Mouse (Mus musculus): ENCODE measurements around the gene Hcn3. TPM values are rescaled to one million over a fixed set of nuclear protein-coding genes. Genes with fewer than 3 reads are reported as not detected.
A peak's percentile ranks its signal among the peaks of the same experiment; 100 is the strongest.

Hcn3 gene
- total RNA-seq, 2 experiments from 2014 or later: 10.2 to 13.3 TPM

- no peak for TF ChIP-seq CTCF (conservative IDR thresholded peaks at IDR 0.05)
- no peak for DNase-seq (ENCODE audit: low spot score in 2 of 2)
- Histone ChIP-seq H3K27ac (no peak overlapping the region), H3K4me3 (no peak overlapping the region)
Observed at GRCm38 (mm10) chr3:89125981-89126380, 34.0 kb downstream of the Hcn3 start.

- DNase-seq (ENCODE audit: low spot score in 2 of 2): no peak
- Histone ChIP-seq H3K4me3 (no peak overlapping the region), H3K27ac (no peak overlapping the region)
- TF ChIP-seq CTCF (conservative IDR thresholded peaks at IDR 0.05): no peak
Observed at GRCm38 (mm10) chr3:89124241-89124640, 35.8 kb downstream of the Hcn3 start.

GRCm38 (mm10) chr3:89123313-89123712 lies 36.7 kb downstream of the Hcn3 start:
- Histone ChIP-seq H3K27ac (no peak overlapping the region), H3K4me3 (no peak overlapping the region)
- TF ChIP-seq CTCF (conservative IDR thresholded peaks at IDR 0.05): no peak
- DNase-seq (ENCODE audit: low spot score in 2 of 2): no peak

GRCm38 (mm10) chr3:89115522-89115921 lies 44.5 kb downstream of the Hcn3 start:
- TF ChIP-seq CTCF (conservative IDR thresholded peaks at IDR 0.05): peak; percentile 74
- no peak overlapping the region for H3K27ac ChIP-seq
- no peak for DNase-seq (ENCODE audit: low spot score in 2 of 2)
- no peak overlapping the region for H3K4me3 ChIP-seq

GRCm38 (mm10) chr3:89113058-89113457 lies 46.9 kb downstream of the Hcn3 start:
- Histone ChIP-seq H3K4me3 (no peak overlapping the region), H3K27ac (no peak overlapping the region)
- no peak for TF ChIP-seq CTCF (conservative IDR thresholded peaks at IDR 0.05)
- DNase-seq (ENCODE audit: low spot score in 2 of 2): no peak

- Histone ChIP-seq H3K27ac (no peak overlapping the region), H3K4me3 (no peak overlapping the region)
- DNase-seq (ENCODE audit: low spot score in 2 of 2): no peak
- no peak for TF ChIP-seq CTCF (conservative IDR thresholded peaks at IDR 0.05)
Observed at GRCm38 (mm10) chr3:89108146-89108545, 51.9 kb downstream of the Hcn3 start.

GRCm38 (mm10) chr3:89107545-89107944 lies 52.5 kb downstream of the Hcn3 start:
- no peak for DNase-seq (ENCODE audit: low spot score in 2 of 2)
- TF ChIP-seq CTCF (conservative IDR thresholded peaks at IDR 0.05): no peak
- Histone ChIP-seq H3K4me3 (no peak overlapping the region), H3K27ac (no peak overlapping the region)

- no peak for TF ChIP-seq CTCF (conservative IDR thresholded peaks at IDR 0.05)
- no peak overlapping the region for H3K4me3 ChIP-seq
- no peak overlapping the region for H3K27ac ChIP-seq
- DNase-seq (ENCODE audit: low spot score in 2 of 2): no peak
Observed at GRCm38 (mm10) chr3:89106881-89107280, 53.1 kb downstream of the Hcn3 start.

- Histone ChIP-seq H3K27ac (no peak overlapping the region), H3K4me3 (no peak overlapping the region)
- no peak for TF ChIP-seq CTCF (conservative IDR thresholded peaks at IDR 0.05)
- no peak for DNase-seq (ENCODE audit: low spot score in 2 of 2)
Observed at GRCm38 (mm10) chr3:89103291-89103595, 56.8 kb downstream of the Hcn3 start.

GRCm38 (mm10) chr3:89102495-89103290 lies 57.3 kb downstream of the Hcn3 start:
- peak overlapping the region; percentile 76 for H3K4me3 ChIP-seq
- no peak for TF ChIP-seq CTCF (conservative IDR thresholded peaks at IDR 0.05)
- H3K27ac ChIP-seq: peak overlapping the region; percentile 70; the same call in 1 of the 2 replicates

GRCm38 (mm10) chr3:89101812-89102494 lies 58.0 kb downstream of the Hcn3 start, which contains the start of gene Fdps:
TSS of gene Fdps (minus strand) at chr3:89101959.
- peak; percentile 93 to 99 for DNase-seq (ENCODE audit: low spot score in 2 of 2)
- peak; percentile 67 for TF ChIP-seq CTCF (conservative IDR thresholded peaks at IDR 0.05)
- Histone ChIP-seq H3K27ac (peak within 1 kb of the TSS; percentile 85), H3K4me3 (peak within 1 kb of the TSS; percentile 76)

More at GRCm38 (mm10) chr3:89102495-89103290, 57.3 kb downstream of the Hcn3 start:
- no peak for DNase-seq (ENCODE audit: low spot score in 2 of 2)

GRCm38 (mm10) chr3:89101459-89101811 lies 58.6 kb downstream of the Hcn3 start:
- TF ChIP-seq CTCF (conservative IDR thresholded peaks at IDR 0.05): no peak
- Histone ChIP-seq H3K4me3 (peak overlapping the region; percentile 76), H3K27ac (peak overlapping the region; percentile 85)
- DNase-seq (ENCODE audit: low spot score in 2 of 2): no peak

- TF ChIP-seq CTCF (conservative IDR thresholded peaks at IDR 0.05): no peak
- no peak for DNase-seq (ENCODE audit: low spot score in 2 of 2)
- Histone ChIP-seq H3K4me3 (peak within 1 kb of the TSS; percentile 76), H3K27ac (peak within 1 kb of the TSS; percentile 85)
Observed at GRCm38 (mm10) chr3:89100811-89101210, 59.2 kb downstream of the Hcn3 start, which contains the start of gene Gm43738. TSS of gene Gm43738 (minus strand) at chr3:89101099.

Other genes with a start within 250 kb of the Hcn3 start
- 10 to 100 TPM; 22.5 to 25.0 TPM for gene Msto1, start 246.2 kb downstream of the Hcn3 start, total RNA-seq (2021)
- 10 to 100 TPM; 88.9 to 94.5 TPM for gene Ash1l, start 209.6 kb downstream of the Hcn3 start, total RNA-seq (2021)
- 100 to 1,000 TPM; 107 to 108 TPM for gene Dap3, start 209.0 kb downstream of the Hcn3 start, total RNA-seq (2021)
- gene Rusc1, start 66.9 kb downstream of the Hcn3 start, total RNA-seq (2021): 100 to 1,000 TPM; 136 to 139 TPM
- under 1 TPM in 1 of 2 experiments, not detected in 1; 0.18 TPM for gene Gm43738, start 59.1 kb downstream of the Hcn3 start, total RNA-seq (2021)
- gene Fdps, start 58.2 kb downstream of the Hcn3 start, total RNA-seq (2021): 10 to 100 TPM; 72.5 to 78.4 TPM
- not detected for gene Pklr, start 24.1 kb downstream of the Hcn3 start, total RNA-seq (2021)
- 10 to 100 TPM; 47.8 to 56.1 TPM for gene Clk2, start 4.6 kb upstream of the Hcn3 start, total RNA-seq (2021)
- 10 to 100 TPM; 67.1 to 69.0 TPM for gene Scamp3, start 17.3 kb upstream of the Hcn3 start, total RNA-seq (2021)
- 10 to 100 TPM; 61.6 to 61.7 TPM for gene Fam189b, start 22.9 kb upstream of the Hcn3 start, total RNA-seq (2021)
- gene Gba, start 42.7 kb upstream of the Hcn3 start, total RNA-seq (2021): 10 to 100 TPM; 55.7 to 67.9 TPM
- gene Thbs3, start 55.0 kb upstream of the Hcn3 start, total RNA-seq (2021): 10 to 100 TPM; 42.6 to 43.8 TPM
- gene Mtx1, start 66.9 kb upstream of the Hcn3 start, total RNA-seq (2021): 100 to 1,000 TPM; 100 to 102 TPM
- gene Muc1, start 68.9 kb upstream of the Hcn3 start, total RNA-seq (2021): 1 to 10 TPM in 1 of 2 experiments, under 1 TPM in 1; 0.31 to 1.3 TPM
- 10 to 100 TPM; 75.8 to 80.5 TPM for gene Krtcap2, start 85.8 kb upstream of the Hcn3 start, total RNA-seq (2021)
- 10 to 100 TPM; 89.1 to 92.8 TPM for gene Trim46, start 86.1 kb upstream of the Hcn3 start, total RNA-seq (2021)
- 10 to 100 TPM; 51.2 to 61.0 TPM for gene Dpm3, start 99.2 kb upstream of the Hcn3 start, total RNA-seq (2021)
- gene Slc50a1, start 110.4 kb upstream of the Hcn3 start, total RNA-seq (2021): 10 to 100 TPM; 46.3 to 58.9 TPM
- gene Efna1, start 120.9 kb upstream of the Hcn3 start, total RNA-seq (2021): 1 to 10 TPM; 7.6 to 7.9 TPM
- gene Efna3, start 162.8 kb upstream of the Hcn3 start, total RNA-seq (2021): 10 to 100 TPM; 65.5 to 76.3 TPM
- under 1 TPM; 0.61 to 0.96 TPM for gene Efna4, start 177.8 kb upstream of the Hcn3 start, total RNA-seq (2021)
- gene Adam15, start 189.8 kb upstream of the Hcn3 start, total RNA-seq (2021): 100 to 1,000 TPM; 122 to 127 TPM
- gene Dcst2, start 201.8 kb upstream of the Hcn3 start, total RNA-seq (2021): under 1 TPM; 0.29 to 0.77 TPM
- gene Dcst1, start 205.1 kb upstream of the Hcn3 start, total RNA-seq (2021): not detected
- gene Zbtb7b, start 234.6 kb upstream of the Hcn3 start, total RNA-seq (2021): 10 to 100 TPM; 11.3 to 13.4 TPM
- 1 to 10 TPM; 5.8 to 7.1 TPM for gene Lenep, start 242.6 kb upstream of the Hcn3 start, total RNA-seq (2021)

Data from layer of hippocampus, adult 2 months (tissue).